Mouse (Mus musculus): ENCODE measurements around the gene Olfml3.

The Olfml3 gene

GRCm38 (mm10) chr3:103704661-103705060 lies 33.1 kb downstream of the Olfml3 start:
- DNase-seq = peak in 1 of 2 experiments; percentile 30

- no peak for DNase-seq
These were observed 41.3 kb downstream of the Olfml3 start for GRCm38 (mm10) chr3:103696388-103696925.

- DNase-seq = no peak
These were observed 42.2 kb downstream of the Olfml3 start for GRCm38 (mm10) chr3:103695556-103695955.

GRCm38 (mm10) chr3:103690506-103690905 lies 47.3 kb downstream of the Olfml3 start:
- no peak for DNase-seq

- DNase-seq = no peak
These were observed 48.8 kb downstream of the Olfml3 start for GRCm38 (mm10) chr3:103689043-103689442.

- DNase-seq = no peak
These were observed 53.9 kb downstream of the Olfml3 start for GRCm38 (mm10) chr3:103683966-103684319.

GRCm38 (mm10) chr3:103683234-103683965 lies 54.4 kb downstream of the Olfml3 start:
- DNase-seq = peak; percentile 18 to 21

- no peak for DNase-seq
These were observed 55.3 kb downstream of the Olfml3 start for GRCm38 (mm10) chr3:103682473-103682872.

- no peak for DNase-seq
These were observed 59.0 kb downstream of the Olfml3 start for GRCm38 (mm10) chr3:103678811-103679210.

GRCm38 (mm10) chr3:103672716-103673115 lies 65.1 kb downstream of the Olfml3 start:
- DNase-seq = no peak

Data from cerebellum, postnatal 25 days (tissue).